Mouse (Mus musculus): Measurements from ENCODE around the gene Mixl1. TPM values are rescaled to one million over a fixed set of nuclear protein-coding genes. Genes with fewer than 3 reads are reported as not detected.

Gene Mixl1
- polyA plus RNA-seq, 2 experiments = 0.13 to 0.23 TPM

DNA sequence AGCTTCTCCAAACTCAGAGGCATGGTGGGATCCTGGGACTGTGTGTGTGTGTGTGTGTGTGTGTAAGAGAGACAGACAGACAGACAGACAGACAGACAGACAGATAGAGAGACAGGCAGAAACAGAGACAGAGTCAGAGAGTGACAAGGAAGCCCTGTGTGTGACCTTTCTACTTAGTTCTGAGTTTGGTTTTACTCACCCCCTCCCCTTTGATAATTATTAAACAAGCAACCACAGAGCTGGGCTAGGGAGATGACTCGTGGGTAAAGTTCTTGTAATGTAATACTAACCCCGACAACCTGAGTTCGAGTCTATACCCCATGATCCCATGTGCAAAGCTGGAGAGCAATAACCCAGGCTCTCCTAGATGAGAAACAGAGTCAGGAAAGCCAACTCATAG, 11.0 kb upstream of the Mixl1 start:
- no peaks in the 10 kb centered on the region for H3K9me3 ChIP-seq (ENCODE audit: control insufficient read depth, low read length)
- H3K36me3 ChIP-seq (ENCODE audit: control insufficient read depth, insufficient read depth, low read length) = no peaks in the 10 kb centered on the region
- no peak for DNase-seq (ENCODE audit: low spot score)
- no peak overlapping the region for H3K4me2 ChIP-seq (replicated peaks; ENCODE audit: low read depth, low read length, severe bottlenecking)
- no peak for TF ChIP-seq POLR2A (IDR thresholded peaks at IDR 0.05; ENCODE audit: borderline replicate concordance, extremely low read depth, insufficient read depth, insufficient read length)
- H3K4me1 ChIP-seq (ENCODE audit: control insufficient read depth, insufficient read depth, low read length) = peaks cover 7% of the 10 kb centered on the region; the same call in 1 of the 2 replicates
- H3K4me3 ChIP-seq (replicated peaks; ENCODE audit: low read length) = no peak overlapping the region
- no peak for ATAC-seq (ENCODE audit: low FRiP score, low read depth)
- no peak overlapping the region for H3K9ac ChIP-seq (ENCODE audit: low read depth, low read length, severe bottlenecking)
- WGBS = 74% methylated on average over 3 of the region's 3 CpGs
- H3K27ac ChIP-seq (replicated peaks; ENCODE audit: low read depth, low read length) = no peak overlapping the region
- H3K27me3 ChIP-seq (ENCODE audit: control insufficient read depth, insufficient read depth, low read length) = no peaks in the 10 kb centered on the region

DNA sequence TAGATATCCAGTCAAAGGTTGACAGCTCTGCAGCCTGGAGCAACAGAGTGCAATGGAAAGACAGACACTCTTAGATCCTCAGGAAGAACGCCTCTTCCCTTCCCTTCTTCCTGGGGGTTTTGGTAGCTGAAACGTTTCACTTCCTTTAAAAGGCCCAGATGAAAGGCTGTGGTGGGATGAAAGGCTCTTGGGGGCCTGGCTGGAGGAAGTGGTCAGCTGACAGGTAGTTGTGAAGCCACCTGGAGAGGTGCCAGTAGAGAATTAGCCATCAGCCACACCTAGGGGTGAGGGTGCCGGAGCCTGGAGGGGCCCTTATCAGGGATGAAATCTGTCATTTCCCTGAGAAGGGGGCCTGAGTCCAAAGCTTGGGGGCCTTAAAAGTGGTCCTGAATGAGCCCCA, 10.5 kb upstream of the Mixl1 start:
- peaks cover 7% of the 10 kb centered on the region; the same call in 1 of the 2 replicates for H3K4me1 ChIP-seq (ENCODE audit: control insufficient read depth, insufficient read depth, low read length)
- H3K27me3 ChIP-seq (ENCODE audit: control insufficient read depth, insufficient read depth, low read length) = no peaks in the 10 kb centered on the region
- ATAC-seq (ENCODE audit: low FRiP score, low read depth) (no peak), DNase-seq (ENCODE audit: low spot score) (no peak)
- no peaks in the 10 kb centered on the region for H3K36me3 ChIP-seq (ENCODE audit: control insufficient read depth, insufficient read depth, low read length)
- H3K4me3 ChIP-seq (replicated peaks; ENCODE audit: low read length) = no peak overlapping the region
- no peak overlapping the region for H3K27ac ChIP-seq (replicated peaks; ENCODE audit: low read depth, low read length)
- 22% methylated on average over 3 of the region's 3 CpGs for WGBS
- H3K9me3 ChIP-seq (ENCODE audit: control insufficient read depth, low read length) = no peaks in the 10 kb centered on the region
- no peak overlapping the region for H3K4me2 ChIP-seq (replicated peaks; ENCODE audit: low read depth, low read length, severe bottlenecking)
- no peak for TF ChIP-seq POLR2A (IDR thresholded peaks at IDR 0.05; ENCODE audit: borderline replicate concordance, extremely low read depth, insufficient read depth, insufficient read length)
- no peak overlapping the region for H3K9ac ChIP-seq (ENCODE audit: low read depth, low read length, severe bottlenecking)

DNA sequence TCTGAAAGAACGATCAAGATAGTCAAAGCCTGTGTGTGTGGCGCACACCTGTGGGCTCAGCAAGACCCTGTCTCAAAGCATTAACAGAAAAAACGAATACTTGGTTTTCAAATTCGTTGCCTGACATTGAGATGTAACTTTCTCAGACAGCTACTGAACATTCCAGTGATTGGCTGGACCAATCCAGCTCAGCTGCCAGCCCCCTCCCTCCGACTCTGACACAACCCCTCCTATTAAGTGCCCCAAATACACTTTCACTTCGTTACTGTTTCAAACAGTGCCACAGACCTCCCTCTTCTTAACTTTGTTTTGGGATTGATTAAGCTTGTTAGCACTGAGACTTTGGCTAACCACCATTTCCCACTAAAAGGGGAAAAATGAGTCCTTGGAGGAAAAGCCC, 6.6 kb upstream of the Mixl1 start:
- ATAC-seq (ENCODE audit: low FRiP score, low read depth) = no peak
- DNase-seq (ENCODE audit: low spot score) = peak; percentile 12
- Histone ChIP-seq H3K9ac (ENCODE audit: low read depth, low read length, severe bottlenecking) (peak overlapping the region; percentile 43; the same call in 1 of the 2 replicates), H3K4me3 (replicated peaks; ENCODE audit: low read length) (peak overlapping the region; percentile 14), H3K27me3 (ENCODE audit: control insufficient read depth, insufficient read depth, low read length) (no peaks in the 10 kb centered on the region; the same call in 1 of the 2 replicates), H3K4me1 (ENCODE audit: control insufficient read depth, insufficient read depth, low read length) (peaks cover 7% of the 10 kb centered on the region; the same call in 1 of the 2 replicates), H3K9me3 (ENCODE audit: control insufficient read depth, low read length) (no peaks in the 10 kb centered on the region), H3K36me3 (ENCODE audit: control insufficient read depth, insufficient read depth, low read length) (no peaks in the 10 kb centered on the region), H3K4me2 (replicated peaks; ENCODE audit: low read depth, low read length, severe bottlenecking) (peak overlapping the region; percentile 29), H3K27ac (replicated peaks; ENCODE audit: low read depth, low read length) (no peak overlapping the region)
- no peak for TF ChIP-seq POLR2A (IDR thresholded peaks at IDR 0.05; ENCODE audit: borderline replicate concordance, extremely low read depth, insufficient read depth, insufficient read length)
- 25% methylated on average over 6 of the region's 6 CpGs for WGBS

DNA sequence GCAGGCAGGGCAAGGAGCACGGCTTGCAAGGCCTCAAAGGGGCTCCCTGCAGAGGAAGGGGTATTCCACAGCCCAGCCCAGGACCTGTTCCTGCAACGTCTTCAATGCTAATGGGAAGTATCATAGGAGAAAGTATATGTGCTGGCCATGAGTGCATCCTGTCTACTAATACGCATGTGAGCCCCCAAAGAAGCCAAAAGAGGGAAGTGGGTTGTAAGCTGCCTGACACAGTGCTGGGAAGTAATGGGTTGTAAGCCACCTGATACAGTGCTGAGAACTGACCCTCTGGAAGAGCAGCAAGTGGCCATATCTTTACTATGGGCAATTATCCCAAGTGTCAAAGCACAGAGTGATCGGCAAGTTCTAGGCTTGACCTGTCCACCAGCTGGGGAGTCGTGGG, 1.2 kb upstream of the Mixl1 start:
- no peak for TF ChIP-seq POLR2A (IDR thresholded peaks at IDR 0.05; ENCODE audit: borderline replicate concordance, extremely low read depth, insufficient read depth, insufficient read length)
- peaks cover 2% of the 10 kb centered on the region; the same call in 1 of the 2 replicates for H3K4me1 ChIP-seq (ENCODE audit: control insufficient read depth, insufficient read depth, low read length)
- no peak overlapping the region for H3K9ac ChIP-seq (ENCODE audit: low read depth, low read length, severe bottlenecking)
- H3K4me2 ChIP-seq (replicated peaks; ENCODE audit: low read depth, low read length, severe bottlenecking) = no peak overlapping the region
- no peak for DNase-seq (ENCODE audit: low spot score)
- no peak for ATAC-seq (ENCODE audit: low FRiP score, low read depth)
- H3K4me3 ChIP-seq (replicated peaks; ENCODE audit: low read length) = no peak overlapping the region
- no peaks in the 10 kb centered on the region for H3K36me3 ChIP-seq (ENCODE audit: control insufficient read depth, insufficient read depth, low read length)
- H3K27ac ChIP-seq (replicated peaks; ENCODE audit: low read depth, low read length) = no peak overlapping the region
- H3K9me3 ChIP-seq (ENCODE audit: control insufficient read depth, low read length) = no peaks in the 10 kb centered on the region
- peaks cover 27% of the 10 kb centered on the region for H3K27me3 ChIP-seq (ENCODE audit: control insufficient read depth, insufficient read depth, low read length)
- 36% methylated on average over 5 of the region's 5 CpGs for WGBS

DNA sequence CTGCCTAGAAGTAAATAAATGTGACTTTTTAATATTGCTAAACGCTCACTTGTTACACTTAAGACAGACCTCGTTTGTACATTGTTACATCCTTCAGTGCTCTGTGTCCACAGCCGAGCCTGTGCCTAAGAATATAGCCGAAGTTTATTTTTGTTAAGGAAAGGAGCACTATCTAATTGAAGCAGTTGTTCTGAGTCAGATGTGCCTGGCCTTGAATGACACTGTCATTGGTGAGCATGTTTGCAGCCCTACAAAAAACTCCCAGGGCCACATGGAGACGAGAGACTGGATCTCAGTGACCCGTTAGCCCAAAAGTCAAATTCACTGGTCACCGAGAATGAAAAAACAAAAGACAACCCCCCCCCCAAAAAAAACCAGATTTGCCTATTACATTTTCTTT, 5.5 kb downstream of the Mixl1 start:
- Histone ChIP-seq H3K4me1 (ENCODE audit: control insufficient read depth, insufficient read depth, low read length) (no peaks in the 10 kb centered on the region), H3K4me3 (replicated peaks; ENCODE audit: low read length) (no peak overlapping the region), H3K4me2 (replicated peaks; ENCODE audit: low read depth, low read length, severe bottlenecking) (no peak overlapping the region), H3K27ac (replicated peaks; ENCODE audit: low read depth, low read length) (no peak overlapping the region), H3K9ac (ENCODE audit: low read depth, low read length, severe bottlenecking) (no peak overlapping the region), H3K9me3 (ENCODE audit: control insufficient read depth, low read length) (no peaks in the 10 kb centered on the region), H3K27me3 (ENCODE audit: control insufficient read depth, insufficient read depth, low read length) (peaks cover 7% of the 10 kb centered on the region), H3K36me3 (ENCODE audit: control insufficient read depth, insufficient read depth, low read length) (peaks cover 47% of the 10 kb centered on the region)
- DNase-seq (ENCODE audit: low spot score) (no peak), ATAC-seq (ENCODE audit: low FRiP score, low read depth) (no peak)
- 92% methylated on average over 7 of the region's 7 CpGs for WGBS
- TF ChIP-seq POLR2A (IDR thresholded peaks at IDR 0.05; ENCODE audit: borderline replicate concordance, extremely low read depth, insufficient read depth, insufficient read length) = no peak

Other genes starting within 250 kb of the Mixl1 start
- gene Stum, start 213.5 kb downstream of the Mixl1 start, polyA plus RNA-seq (2012; rRNA removed) = 6.3 TPM in 2 replicates
- 3.9 and 5.8 TPM in 2 replicates for gene Stum, start 213.5 kb downstream of the Mixl1 start, polyA plus RNA-seq (2014; fragmentation: Nextera tagmentation; extraction: Ambion mirVana)
- gene Parp1, start 128.1 kb downstream of the Mixl1 start, polyA plus RNA-seq (2012; rRNA removed) = 89.0 and 107 TPM in 2 replicates
- gene Parp1, start 128.1 kb downstream of the Mixl1 start, polyA plus RNA-seq (2014; fragmentation: Nextera tagmentation; extraction: Ambion mirVana) = 108 and 113 TPM in 2 replicates
- gene Lin9, start 55.9 kb downstream of the Mixl1 start, polyA plus RNA-seq (2012; rRNA removed) = 10.8 and 14.8 TPM in 2 replicates
- 15.6 and 16.1 TPM in 2 replicates for gene Lin9, start 55.9 kb downstream of the Mixl1 start, polyA plus RNA-seq (2014; fragmentation: Nextera tagmentation; extraction: Ambion mirVana)
- 40.1 and 41.9 TPM in 2 replicates for gene Acbd3, start 29.0 kb upstream of the Mixl1 start, polyA plus RNA-seq (2012; rRNA removed)
- 29.4 and 30.3 TPM in 2 replicates for gene Acbd3, start 29.0 kb upstream of the Mixl1 start, polyA plus RNA-seq (2014; fragmentation: Nextera tagmentation; extraction: Ambion mirVana)
- 1,296 and 1,586 TPM in 2 replicates for gene H3f3a, start 116.9 kb upstream of the Mixl1 start, polyA plus RNA-seq (2012; rRNA removed)
- 2,743 and 2,800 TPM in 2 replicates for gene H3f3a, start 116.9 kb upstream of the Mixl1 start, polyA plus RNA-seq (2014; fragmentation: Nextera tagmentation; extraction: Ambion mirVana)
- 24.6 and 29.8 TPM in 2 replicates for gene Sde2, start 154.1 kb upstream of the Mixl1 start, polyA plus RNA-seq (2012; rRNA removed)
- 30.9 and 33.0 TPM in 2 replicates for gene Sde2, start 154.1 kb upstream of the Mixl1 start, polyA plus RNA-seq (2014; fragmentation: Nextera tagmentation; extraction: Ambion mirVana)
- gene Lefty2, start 196.1 kb upstream of the Mixl1 start, polyA plus RNA-seq (2012; rRNA removed) = 0.11 and 0.36 TPM in 2 replicates
- 0.17 and 0.80 TPM in 2 replicates for gene Lefty2, start 196.1 kb upstream of the Mixl1 start, polyA plus RNA-seq (2014; fragmentation: Nextera tagmentation; extraction: Ambion mirVana)
- gene Pycr2, start 207.3 kb upstream of the Mixl1 start, polyA plus RNA-seq (2012; rRNA removed) = 62.5 and 80.3 TPM in 2 replicates
- gene Pycr2, start 207.3 kb upstream of the Mixl1 start, polyA plus RNA-seq (2014; fragmentation: Nextera tagmentation; extraction: Ambion mirVana) = 91.5 and 95.6 TPM in 2 replicates
- gene Lefty1, start 238.0 kb upstream of the Mixl1 start, polyA plus RNA-seq (2012; rRNA removed) = 4.1 and 4.8 TPM in 2 replicates
- 2.7 and 3.5 TPM in 2 replicates for gene Lefty1, start 238.0 kb upstream of the Mixl1 start, polyA plus RNA-seq (2014; fragmentation: Nextera tagmentation; extraction: Ambion mirVana)
- 47.9 and 56.9 TPM in 2 replicates for gene Tmem63a, start 245.3 kb upstream of the Mixl1 start, polyA plus RNA-seq (2012; rRNA removed)
- gene Tmem63a, start 245.3 kb upstream of the Mixl1 start, polyA plus RNA-seq (2014; fragmentation: Nextera tagmentation; extraction: Ambion mirVana) = 18.2 and 19.1 TPM in 2 replicates

Data from limb, embryonic 14.5 days (tissue).